Mouse (Mus musculus) spleen, postnatal 4 days (tissue): ENCODE data around the gene Ctdnep1.
A peak's percentile ranks its signal among the peaks of the same experiment; 100 is the strongest.
"Not testable (repeated sequence)": the region's sequence is repeated elsewhere in the genome, so short reads cannot be mapped to it uniquely, and the experiment has no call there.

Experiments used
- DNase-seq, 2 experiments: peaks; one replicate each; pipeline ENCODE4 v3.0.0; 2022; ENCODE audit warnings: low spot score in 2 of 2

The Ctdnep1 gene

GRCm38 (mm10) chr11:70010548-70010947 lies 29.6 kb downstream of the Ctdnep1 start:
- DNase-seq, result no peak

GRCm38 (mm10) chr11:70010961-70011360 lies 30.0 kb downstream of the Ctdnep1 start:
- no peak for DNase-seq

GRCm38 (mm10) chr11:70012931-70013330 lies 32.0 kb downstream of the Ctdnep1 start:
- DNase-seq, result no peak

GRCm38 (mm10) chr11:70013408-70013807 lies 32.5 kb downstream of the Ctdnep1 start:
- no peak for DNase-seq

GRCm38 (mm10) chr11:70014051-70014450 lies 33.1 kb downstream of the Ctdnep1 start:
- DNase-seq, result no peak

- peak; percentile 87 to 93 for DNase-seq
Measured at GRCm38 (mm10) chr11:70014880-70015558, 34.1 kb downstream of the Ctdnep1 start, which contains the start of gene Acadvl. Acadvl (minus strand) TSS chr11:70015411.

GRCm38 (mm10) chr11:70015677-70016076 lies 34.7 kb downstream of the Ctdnep1 start:
- DNase-seq, result no peak

GRCm38 (mm10) chr11:70016177-70016576 lies 35.2 kb downstream of the Ctdnep1 start:
- DNase-seq, result not testable (repeated sequence)

GRCm38 (mm10) chr11:70016669-70017068 lies 35.7 kb downstream of the Ctdnep1 start, which contains the start of gene Dlg4:
Dlg4 (plus strand) TSS chr11:70016942.
- DNase-seq, result no peak

GRCm38 (mm10) chr11:70017199-70017767 lies 36.3 kb downstream of the Ctdnep1 start:
- no peak for DNase-seq

GRCm38 (mm10) chr11:70018131-70018990 lies 37.4 kb downstream of the Ctdnep1 start:
- DNase-seq, result no peak

GRCm38 (mm10) chr11:70019495-70020021 lies 38.6 kb downstream of the Ctdnep1 start:
- no peak for DNase-seq

GRCm38 (mm10) chr11:70020022-70020631 lies 39.2 kb downstream of the Ctdnep1 start:
- no peak for DNase-seq

- peak; percentile 72 to 79 for DNase-seq
Measured at GRCm38 (mm10) chr11:70020731-70021263, 39.8 kb downstream of the Ctdnep1 start.

GRCm38 (mm10) chr11:70021264-70022132 lies 40.5 kb downstream of the Ctdnep1 start:
- DNase-seq, result peak; percentile 96 to 97

- DNase-seq, result no peak
Measured at GRCm38 (mm10) chr11:70023481-70024150, 42.7 kb downstream of the Ctdnep1 start.

GRCm38 (mm10) chr11:70024151-70024514 lies 43.2 kb downstream of the Ctdnep1 start:
- DNase-seq, result no peak

GRCm38 (mm10) chr11:70026689-70027088 lies 45.7 kb downstream of the Ctdnep1 start:
- no peak for DNase-seq

GRCm38 (mm10) chr11:70027397-70027796 lies 46.4 kb downstream of the Ctdnep1 start:
- no peak for DNase-seq
